Mouse (Mus musculus) CD4-positive, CD25-positive, alpha-beta regulatory T cell, adult 2 months (primary cell): ENCODE results near the gene Nrxn3.

Experiments used
- DNase-seq: peaks from one replicate; pipeline ENCODE4 v3.0.0-alpha.2; 2012; ENCODE audit warnings: low read depth, low spot score

Gene Nrxn3

DNA sequence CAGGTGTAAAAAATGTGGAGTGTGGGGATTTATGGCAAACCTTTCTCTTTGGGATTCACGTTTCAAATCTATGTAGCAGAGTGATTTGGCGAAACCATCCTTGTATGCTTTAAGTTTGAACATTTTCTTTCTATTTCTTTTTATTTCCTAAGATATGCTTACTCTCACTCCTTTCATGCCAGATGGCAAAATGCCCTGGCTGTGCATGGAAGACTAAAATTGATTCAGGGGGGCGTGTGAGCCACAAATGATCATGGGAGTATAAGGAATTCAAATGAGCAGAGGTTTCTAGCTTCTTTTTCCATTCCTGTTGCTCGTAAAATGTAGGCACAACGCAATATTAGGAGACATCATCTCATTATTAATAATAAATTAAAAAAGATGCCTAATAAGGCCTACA lies 1211.0 kb downstream of the Nrxn3 start:
- no peak for DNase-seq

DNA sequence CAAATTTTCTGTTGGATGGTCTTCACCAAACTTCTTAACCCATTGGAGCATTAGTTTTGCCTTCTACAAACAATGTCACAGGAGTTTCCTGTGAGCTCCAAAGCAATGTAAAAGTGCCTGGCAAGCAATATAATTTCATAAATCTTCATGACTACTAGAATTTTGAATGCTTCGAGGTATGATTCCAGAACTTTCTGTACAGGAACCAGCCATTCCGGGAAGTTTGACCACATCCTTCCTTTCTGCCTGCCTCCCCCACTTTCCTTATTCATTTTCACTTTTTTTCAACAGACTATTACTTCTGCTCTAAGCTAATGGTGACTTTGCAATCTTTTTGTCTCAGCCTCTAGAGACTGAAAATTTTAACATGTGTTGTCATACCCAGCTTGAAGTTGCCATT lies 1218.1 kb downstream of the Nrxn3 start:
- DNase-seq: no peak

GRCm38 (mm10) chr12:89945911-89946502 lies 1223.3 kb downstream of the Nrxn3 start:
- no peak for DNase-seq

DNA sequence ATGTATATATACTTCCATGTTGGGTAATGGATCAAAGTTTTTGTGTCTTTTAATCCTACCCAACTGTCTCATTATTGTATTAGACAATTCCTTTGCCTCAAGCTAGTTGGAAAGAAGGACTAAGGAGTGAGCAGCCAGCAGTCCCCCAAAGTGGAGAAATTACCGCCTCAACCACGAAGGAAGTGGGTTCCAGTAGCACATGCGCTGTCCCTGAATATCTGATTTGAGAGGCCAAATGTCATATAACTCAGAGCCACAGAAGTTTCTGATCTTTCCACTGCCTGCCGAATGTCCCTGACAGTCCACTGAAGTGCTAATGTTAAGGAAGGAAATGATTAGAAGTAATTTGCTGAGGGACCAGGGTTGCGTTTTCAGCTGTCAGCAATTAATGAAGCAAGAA lies 1223.8 kb downstream of the Nrxn3 start:
- DNase-seq: no peak

GRCm38 (mm10) chr12:89953237-89953636 lies 1230.6 kb downstream of the Nrxn3 start:
- DNase-seq: no peak

DNA sequence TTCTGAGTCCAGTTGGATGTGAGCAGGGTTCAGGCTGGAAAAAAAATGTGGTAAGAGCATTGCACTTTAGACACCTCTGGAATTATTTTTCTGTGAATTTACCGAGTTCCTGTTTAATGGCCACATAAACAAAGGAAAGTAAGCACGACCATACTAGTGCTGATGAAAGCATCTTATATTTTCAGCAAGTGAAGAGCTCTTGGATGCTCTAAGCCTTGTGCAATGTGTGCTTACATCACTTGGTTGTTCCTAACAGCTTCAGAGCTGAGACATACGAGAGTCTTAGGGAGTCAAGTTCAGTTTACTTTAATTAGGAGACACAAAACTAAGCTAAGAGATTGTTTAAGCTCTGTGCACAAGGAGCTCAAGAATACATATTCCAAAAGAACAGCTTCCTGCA lies 1231.0 kb downstream of the Nrxn3 start:
- no peak for DNase-seq

- DNase-seq: no peak
Measured at GRCm38 (mm10) chr12:89954441-89955070, 1231.9 kb downstream of the Nrxn3 start.

DNA sequence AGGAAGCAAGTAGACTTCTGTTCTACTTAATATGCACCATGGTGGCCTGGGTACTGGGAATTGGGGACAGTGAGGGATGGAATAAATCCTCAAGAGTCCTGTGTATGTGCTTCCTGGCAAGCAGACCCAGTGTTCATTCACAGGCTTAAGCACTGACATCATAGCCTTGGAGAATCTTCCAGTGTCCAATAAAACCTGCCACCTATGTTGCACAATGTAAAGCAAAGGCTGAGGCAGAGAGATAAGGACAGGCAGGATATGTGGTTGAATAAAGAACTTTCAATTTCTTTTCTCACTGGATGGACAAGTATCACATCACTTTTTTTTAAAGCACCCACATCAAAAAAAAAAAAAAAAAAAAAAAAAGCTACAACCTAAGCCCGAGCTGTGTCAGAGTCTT lies 1240.4 kb downstream of the Nrxn3 start:
- DNase-seq: no peak

DNA sequence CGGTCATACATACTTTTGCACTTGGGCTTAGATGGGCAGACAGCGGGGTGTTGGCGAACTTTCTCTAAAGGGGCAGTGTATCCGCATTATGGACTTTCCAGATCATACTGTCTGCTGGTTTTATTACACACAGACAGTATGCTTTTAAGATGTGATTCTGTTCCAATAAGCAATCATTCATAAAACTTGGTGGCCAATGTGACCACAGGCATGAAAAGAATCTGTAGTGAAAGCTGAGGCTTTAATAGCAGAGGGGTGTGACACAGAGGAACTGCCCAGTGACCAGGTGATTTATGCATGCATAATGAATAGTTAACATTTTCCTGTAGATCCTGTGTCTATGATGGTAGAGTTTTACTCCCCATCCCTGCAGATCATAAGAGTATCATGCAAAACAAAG lies 1254.0 kb downstream of the Nrxn3 start:
- no peak for DNase-seq

DNA sequence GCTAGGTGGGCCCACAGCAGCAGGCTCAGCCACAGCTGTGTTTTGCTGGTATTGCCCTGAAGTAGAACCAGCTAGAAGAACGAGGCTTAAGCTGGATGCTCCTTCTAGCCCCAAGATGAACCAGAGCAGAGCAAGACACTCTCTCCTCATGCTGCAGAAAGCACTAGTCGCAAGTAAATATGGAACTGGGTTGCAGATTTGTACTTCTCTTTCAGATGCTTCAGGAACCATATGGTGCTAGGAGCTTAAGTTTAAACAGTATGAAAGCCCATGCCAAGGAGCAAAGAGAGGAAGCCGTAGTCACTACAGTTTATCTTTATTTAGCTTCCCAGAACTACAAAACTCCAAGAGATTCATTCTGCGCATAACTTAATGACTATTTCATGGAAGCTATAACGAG lies 1254.8 kb downstream of the Nrxn3 start:
- DNase-seq: no peak

- no peak for DNase-seq
Measured at GRCm38 (mm10) chr12:89979190-89979589, 1256.5 kb downstream of the Nrxn3 start.

DNA sequence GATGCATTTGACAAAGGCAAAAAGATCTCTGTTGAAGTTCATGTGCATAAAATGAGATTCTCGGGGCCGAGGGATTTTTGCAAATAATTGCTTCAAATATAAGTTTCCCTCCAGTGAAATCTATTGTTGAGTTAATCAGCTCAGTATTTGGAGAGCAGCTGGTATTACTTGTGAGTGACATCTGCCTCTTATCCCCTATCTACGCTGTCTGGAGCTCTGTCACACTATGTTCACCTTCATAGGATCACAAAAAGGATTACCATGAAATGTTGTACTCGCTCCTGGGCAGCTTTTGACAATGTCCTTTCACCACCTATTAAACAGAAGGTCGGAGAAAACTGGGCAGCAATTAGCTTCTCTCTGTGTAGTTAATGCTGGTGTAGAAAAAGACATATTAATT lies 1259.8 kb downstream of the Nrxn3 start:
- no peak for DNase-seq

- no peak for DNase-seq
Measured at GRCm38 (mm10) chr12:89983399-89983798, 1260.7 kb downstream of the Nrxn3 start.

- no peak for DNase-seq
Measured at GRCm38 (mm10) chr12:89986219-89986618, 1263.5 kb downstream of the Nrxn3 start.

DNA sequence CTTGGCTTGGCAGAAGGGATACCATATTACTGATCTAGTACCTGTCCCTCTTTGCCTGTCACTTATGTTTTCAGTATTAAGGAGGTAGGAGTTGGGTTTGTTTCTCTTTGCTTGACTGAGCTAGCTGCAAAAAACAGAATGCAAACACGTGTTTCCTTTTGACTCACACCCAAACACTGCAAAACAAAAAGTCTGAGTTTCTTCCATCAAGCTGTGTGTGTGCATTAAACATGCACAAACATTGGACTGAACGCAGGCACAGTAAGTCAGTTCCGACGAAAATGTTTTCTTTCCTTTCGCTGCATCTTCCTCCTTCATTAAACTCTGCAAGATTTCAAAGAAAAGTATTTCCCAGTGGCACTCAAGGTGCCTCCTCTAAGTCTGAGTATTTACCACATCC lies 1270.6 kb downstream of the Nrxn3 start:
- DNase-seq: no peak

DNA sequence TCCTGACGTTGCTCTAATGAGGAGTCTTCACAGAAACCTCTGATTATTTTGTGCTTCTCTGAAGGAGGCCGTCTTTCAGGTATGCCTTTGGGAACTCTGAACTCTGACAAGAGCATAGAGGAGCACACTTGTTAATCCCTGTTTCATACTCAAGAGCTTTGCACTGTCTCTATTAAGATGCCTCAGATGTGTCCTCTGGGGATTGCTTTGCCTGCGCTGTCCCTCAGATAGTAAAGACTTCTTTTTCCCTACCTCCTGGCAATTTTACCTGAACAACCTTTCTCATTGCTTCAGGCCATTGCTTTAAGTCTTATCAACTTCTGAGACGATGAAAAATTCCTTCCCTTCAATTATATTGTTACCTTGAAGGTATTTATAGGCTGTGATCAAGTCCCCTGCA lies 1272.7 kb downstream of the Nrxn3 start:
- DNase-seq: no peak

DNA sequence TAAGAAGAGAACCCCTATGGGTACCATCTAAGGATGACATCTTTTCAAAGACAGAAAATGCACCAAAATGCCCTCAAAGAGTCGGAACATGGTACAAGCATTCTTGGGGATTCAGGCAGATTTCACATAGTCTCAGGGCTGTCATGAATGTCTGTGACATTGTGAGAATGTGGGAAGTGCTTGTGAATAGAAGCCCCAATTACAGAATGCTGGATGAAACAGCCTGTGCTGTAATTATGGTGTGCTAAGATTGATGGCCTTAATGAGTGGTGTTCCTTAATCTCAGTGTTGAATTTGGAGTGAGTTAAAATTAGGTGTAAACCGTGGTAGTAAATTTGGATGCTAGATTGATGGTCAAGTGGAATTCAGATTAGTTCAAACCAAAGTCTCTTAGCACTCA lies 1287.6 kb downstream of the Nrxn3 start:
- DNase-seq: no peak

GRCm38 (mm10) chr12:90013958-90014357 lies 1291.3 kb downstream of the Nrxn3 start:
- no peak for DNase-seq

DNA sequence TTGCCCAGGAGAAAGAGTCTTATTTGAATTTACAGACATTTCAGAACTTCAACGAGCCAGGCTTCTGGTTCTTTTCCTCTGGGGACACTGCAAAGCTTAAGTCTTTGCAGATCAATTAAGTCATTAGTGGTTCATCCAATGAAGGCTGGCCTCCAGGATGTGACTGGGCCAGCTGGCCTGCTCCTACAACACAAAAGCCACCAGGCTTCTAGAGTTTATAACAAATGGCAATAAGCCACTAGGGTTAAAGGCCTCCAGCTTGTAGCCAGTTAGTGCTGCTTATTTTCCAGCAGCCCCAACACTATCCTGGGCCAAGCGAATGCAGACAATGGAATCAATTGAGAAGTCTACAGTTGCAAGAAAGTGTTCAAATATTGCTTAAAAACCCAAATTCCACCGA lies 1304.3 kb downstream of the Nrxn3 start:
- no peak for DNase-seq

GRCm38 (mm10) chr12:90041038-90041437 lies 1318.4 kb downstream of the Nrxn3 start:
- no peak for DNase-seq

- DNase-seq: no peak
Measured at GRCm38 (mm10) chr12:90056256-90056655, 1333.6 kb downstream of the Nrxn3 start.

- no peak for DNase-seq
Measured at GRCm38 (mm10) chr12:90059786-90060185, 1337.1 kb downstream of the Nrxn3 start.

DNA sequence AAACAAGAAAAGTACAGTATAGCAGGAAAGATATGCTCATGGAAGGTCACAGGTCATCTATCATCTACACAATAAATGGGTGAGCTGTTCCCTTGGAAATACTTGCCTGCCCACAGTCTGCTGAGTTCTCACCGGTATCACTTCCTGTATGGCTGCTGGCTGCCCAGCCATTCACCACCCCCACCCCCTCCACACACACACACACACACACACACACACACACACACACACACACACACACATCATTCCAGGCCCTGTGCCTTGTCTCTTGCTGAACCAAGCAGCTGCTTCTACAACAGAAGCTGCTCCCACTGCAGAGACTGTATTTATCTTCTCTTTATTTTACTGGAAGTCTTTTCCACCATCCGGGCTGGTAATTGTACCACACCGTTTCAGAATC lies 1338.6 kb downstream of the Nrxn3 start:
- DNase-seq: no peak

DNA sequence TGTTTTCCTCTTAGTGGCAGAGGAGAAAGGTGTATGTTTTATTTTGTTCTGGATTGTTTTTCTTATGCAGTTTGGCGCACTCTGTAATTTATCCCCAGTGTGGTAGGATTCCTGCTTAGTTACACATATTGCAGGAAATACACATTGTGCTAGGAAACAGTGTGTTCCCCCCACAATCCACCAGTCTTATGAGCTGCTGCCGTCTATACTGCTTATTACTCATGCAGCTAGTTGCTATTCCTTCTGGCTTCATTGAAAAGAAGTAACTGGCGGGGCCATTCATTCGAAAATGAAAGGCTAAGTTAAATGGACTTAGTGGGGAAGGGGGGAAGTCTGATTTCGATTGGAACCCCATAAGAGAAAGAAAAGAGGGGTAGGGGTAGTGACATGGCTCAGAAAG lies 1339.5 kb downstream of the Nrxn3 start:
- DNase-seq: no peak
